Mouse (Mus musculus): Measurements from ENCODE around the gene Cnst.

GRCm38 (mm10) chr1:179645980-179646268, 99.8 kb downstream of the Cnst start:
- TF ChIP-seq POLR2A (IDR thresholded peaks at IDR 0.05; ENCODE audit: control insufficient read depth, low read depth, low read length), result no peak
- no peak for TF ChIP-seq CTCF (IDR thresholded peaks at IDR 0.05; ENCODE audit: control insufficient read depth, insufficient read depth, insufficient replicate concordance, low read depth, low read length)

All from testis, adult 2 months (tissue).